Mouse (Mus musculus): ENCODE results near the gene Hnf1a. TPM values are rescaled to one million over a fixed set of nuclear protein-coding genes. Genes with fewer than 3 reads are reported as not detected.

Gene Hnf1a
- total and polyA plus RNA-seq, 3 experiments = not detected

DNA sequence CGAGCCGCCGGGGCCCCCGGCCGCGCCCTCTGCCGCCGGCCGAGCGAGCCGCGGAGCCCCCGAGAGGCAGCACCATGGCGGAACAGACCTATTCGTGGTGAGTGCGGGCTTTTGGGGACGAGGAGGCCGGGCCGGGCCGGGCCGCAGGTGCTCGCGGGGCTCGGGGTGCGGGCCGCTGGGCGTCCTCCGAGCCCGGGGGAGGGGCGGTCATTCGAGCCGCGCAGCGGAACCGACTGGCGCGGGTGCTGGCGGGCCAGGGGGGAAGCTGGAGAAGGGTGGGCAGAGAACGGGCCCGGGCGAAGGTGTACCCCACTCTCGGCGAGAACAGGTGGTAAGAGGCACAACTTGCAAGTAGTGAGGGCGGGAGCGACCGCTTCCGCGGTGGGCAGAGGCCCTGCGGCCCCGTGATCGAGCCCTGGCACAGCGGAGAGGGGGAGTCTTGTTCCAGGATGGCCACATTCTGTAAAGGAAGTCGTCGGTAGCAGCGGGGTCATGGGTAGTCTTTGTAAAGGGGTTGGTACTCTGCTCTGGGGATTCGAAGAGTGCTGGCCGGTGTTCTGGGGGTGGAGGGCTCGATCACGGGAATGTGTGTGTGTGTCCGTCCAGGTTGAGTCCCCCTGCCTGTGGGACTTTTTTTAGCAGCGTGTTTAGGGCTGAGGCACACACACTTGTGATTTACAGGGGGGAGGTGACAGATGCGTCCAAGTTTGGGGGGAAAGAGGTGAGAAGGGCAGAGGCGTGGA lies 40.8 kb upstream of the Hnf1a start:
- TF ChIP-seq CTCF (IDR thresholded peaks at IDR 0.05) (no peak), POLR2A (IDR thresholded peaks at IDR 0.05; ENCODE audit: insufficient read depth, low read depth, low read length) (no peak), EP300 (IDR thresholded peaks at IDR 0.05; ENCODE audit: insufficient read depth, low read depth, low read length) (no peak)
- WGBS = under 1% methylated on average over 63 of the region's 63 CpGs

DNA sequence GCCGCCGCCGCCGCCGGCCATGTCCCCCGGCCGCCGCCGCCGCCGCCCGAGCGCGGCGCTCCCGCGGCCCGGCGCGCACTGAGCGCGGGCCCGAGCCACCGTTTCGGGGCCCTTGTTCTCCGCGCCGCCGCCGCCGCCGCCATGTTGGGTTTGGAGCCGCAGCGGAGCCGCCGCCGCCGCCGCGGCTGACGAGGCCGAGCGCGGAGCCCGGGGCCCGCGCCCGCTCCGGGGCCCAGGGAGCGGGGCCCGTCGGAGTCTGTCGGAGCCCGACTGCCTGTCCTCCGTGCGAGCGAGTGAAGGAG lies 40.3 kb upstream of the Hnf1a start:
- H3K27ac ChIP-seq = peak overlapping the region; percentile 90
- intact Hi-C loops (cut with DNase I) = loop anchor here (2.0 to 5.0 kb wide), 3 partner anchors 32 to 51 kb away; no protein-coding TSS in a partner anchor
- H3K79me2 ChIP-seq (replicated peaks; ENCODE audit: control insufficient read depth, insufficient read depth, low read length) = peaks cover 19% of the 10 kb centered on the region
- H3K4me3 ChIP-seq = peak overlapping the region; percentile 88
- no peak for TF ChIP-seq POLR2A (IDR thresholded peaks at IDR 0.05; ENCODE audit: insufficient read depth, low read depth, low read length)
- TF ChIP-seq CTCF (IDR thresholded peaks at IDR 0.05) = no peak
- no peak for TF ChIP-seq EP300 (IDR thresholded peaks at IDR 0.05; ENCODE audit: insufficient read depth, low read depth, low read length)
- no peak for DNase-seq
- WGBS = 8% methylated on average over 54 of the region's 57 CpGs
- H3K27me3 ChIP-seq (ENCODE audit: control insufficient read depth, insufficient read depth, low read length) = no peaks in the 10 kb centered on the region
- H3K36me3 ChIP-seq (ENCODE audit: control insufficient read depth, insufficient read depth, low read length) = peaks cover 17% of the 10 kb centered on the region
- H3K4me1 ChIP-seq (ENCODE audit: control insufficient read depth, insufficient read depth, low read length) = peaks cover 14% of the 10 kb centered on the region
- H3K9ac ChIP-seq (ENCODE audit: low read depth, low read length) = peak overlapping the region; percentile 98

More for the DNA sequence above, 40.8 kb upstream of the Hnf1a start:
- intact Hi-C loops (cut with DNase I) = loop anchor here (2.0 to 5.0 kb wide), 4 partner anchors 33 to 65 kb away; no protein-coding TSS in a partner anchor
- Histone ChIP-seq H3K4me1 (ENCODE audit: control insufficient read depth, insufficient read depth, low read length) (peaks cover 14% of the 10 kb centered on the region), H3K27me3 (ENCODE audit: control insufficient read depth, insufficient read depth, low read length) (no peaks in the 10 kb centered on the region), H3K27ac (peak overlapping the region; percentile 90), H3K9ac (ENCODE audit: low read depth, low read length) (peak overlapping the region; percentile 98), H3K4me3 (peak overlapping the region; percentile 88), H3K79me2 (replicated peaks; ENCODE audit: control insufficient read depth, insufficient read depth, low read length) (peaks cover 19% of the 10 kb centered on the region), H3K36me3 (ENCODE audit: control insufficient read depth, insufficient read depth, low read length) (peaks cover 17% of the 10 kb centered on the region)
- DNase-seq = peak; percentile 73 to 77

DNA sequence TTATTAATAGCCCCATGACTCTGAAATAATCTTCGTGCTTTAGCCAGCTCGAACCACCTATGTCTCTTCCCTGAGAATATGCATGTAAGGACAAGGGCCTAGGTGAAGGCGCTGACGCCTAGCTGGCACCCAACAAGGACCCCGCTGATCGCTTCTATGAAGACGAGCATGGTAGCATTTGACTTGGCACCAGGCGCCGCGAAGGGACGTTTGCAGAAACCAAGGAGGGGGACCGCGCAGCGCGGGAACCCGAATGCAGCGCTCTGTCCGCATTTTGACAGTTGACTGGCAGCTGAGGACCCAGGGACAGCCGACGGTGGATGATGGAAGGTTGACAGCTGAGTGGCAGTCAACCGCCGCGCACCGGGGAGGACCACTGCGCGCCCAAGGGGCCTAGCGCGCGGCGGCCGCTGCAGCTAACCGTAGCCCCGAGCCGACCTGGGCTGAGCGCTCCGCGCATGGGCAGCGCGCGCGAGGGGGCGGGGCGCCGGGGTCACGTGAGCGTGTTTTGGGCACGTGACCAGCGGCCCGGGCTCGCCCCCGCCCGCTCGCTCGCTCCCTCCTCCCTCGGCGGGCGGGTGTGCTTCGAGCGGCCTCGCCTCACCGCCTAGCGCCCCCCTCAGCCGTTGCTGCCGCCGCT lies 39.8 kb upstream of the Hnf1a start, which contains the start of gene Sppl3:
Gene Sppl3 (plus strand): TSS at position 561 of the 640 bp plus-strand sequence.
- TF ChIP-seq EP300 (IDR thresholded peaks at IDR 0.05; ENCODE audit: insufficient read depth, low read depth, low read length) (no peak), POLR2A (IDR thresholded peaks at IDR 0.05; ENCODE audit: insufficient read depth, low read depth, low read length) (peak; percentile 92), CTCF (IDR thresholded peaks at IDR 0.05) (peak; percentile 24; the same call in 1 of the 2 replicates)
- Histone ChIP-seq H3K9ac (ENCODE audit: low read depth, low read length) (peak within 1 kb of the TSS; percentile 99), H3K4me3 (peak within 1 kb of the TSS; percentile 88), H3K79me2 (replicated peaks; ENCODE audit: control insufficient read depth, insufficient read depth, low read length) (peaks cover 16% of the 10 kb centered on the region), H3K27me3 (ENCODE audit: control insufficient read depth, insufficient read depth, low read length) (no peaks in the 10 kb centered on the region), H3K27ac (peak within 1 kb of the TSS; percentile 93), H3K4me1 (ENCODE audit: control insufficient read depth, insufficient read depth, low read length) (peaks cover 13% of the 10 kb centered on the region), H3K36me3 (ENCODE audit: control insufficient read depth, insufficient read depth, low read length) (peaks cover 15% of the 10 kb centered on the region)
- 1% methylated on average over 60 of the region's 65 CpGs for WGBS
- intact Hi-C loops (cut with DNase I) = loop anchor here (2.0 to 5.0 kb wide), 3 partner anchors 32 to 52 kb away; no protein-coding TSS in a partner anchor
- peak; percentile 96 to 98 for DNase-seq

DNA sequence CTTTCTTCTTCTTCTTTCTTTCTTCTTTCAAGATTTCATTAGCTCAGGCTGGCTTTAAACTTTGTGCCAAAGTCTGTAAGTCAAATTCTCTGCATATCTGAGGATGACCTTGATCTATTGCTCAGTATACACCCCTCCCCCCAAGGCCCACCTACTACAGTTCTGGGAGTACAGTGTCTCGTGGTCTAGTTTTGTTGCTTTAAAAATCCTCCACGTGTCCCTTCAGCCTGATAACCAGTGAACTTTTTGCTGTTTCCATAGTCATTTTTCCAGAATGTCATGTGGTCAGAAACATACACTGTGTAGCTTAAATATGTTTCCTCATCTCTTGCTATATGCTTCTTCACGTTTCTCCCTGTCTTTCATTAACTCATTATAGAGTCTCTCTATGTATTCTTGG lies 39.1 kb upstream of the Hnf1a start:
- intact Hi-C loops (cut with DNase I) = loop anchor here (2.0 to 5.0 kb wide), 3 partner anchors 31 to 52 kb away; no protein-coding TSS in a partner anchor
- H3K27ac ChIP-seq = no peak overlapping the region
- no peak overlapping the region for H3K4me3 ChIP-seq
- H3K4me1 ChIP-seq (ENCODE audit: control insufficient read depth, insufficient read depth, low read length) = peaks cover 12% of the 10 kb centered on the region
- H3K27me3 ChIP-seq (ENCODE audit: control insufficient read depth, insufficient read depth, low read length) = no peaks in the 10 kb centered on the region
- no peak for TF ChIP-seq EP300 (IDR thresholded peaks at IDR 0.05; ENCODE audit: insufficient read depth, low read depth, low read length)
- TF ChIP-seq CTCF (IDR thresholded peaks at IDR 0.05) = no peak
- TF ChIP-seq POLR2A (IDR thresholded peaks at IDR 0.05; ENCODE audit: insufficient read depth, low read depth, low read length) = no peak
- H3K79me2 ChIP-seq (replicated peaks; ENCODE audit: control insufficient read depth, insufficient read depth, low read length) = peaks cover 14% of the 10 kb centered on the region
- peaks cover 12% of the 10 kb centered on the region for H3K36me3 ChIP-seq (ENCODE audit: control insufficient read depth, insufficient read depth, low read length)
- no peak overlapping the region for H3K9ac ChIP-seq (ENCODE audit: low read depth, low read length)
- WGBS = 66% methylated on average over 3 of the region's 3 CpGs
- DNase-seq = no peak

DNA sequence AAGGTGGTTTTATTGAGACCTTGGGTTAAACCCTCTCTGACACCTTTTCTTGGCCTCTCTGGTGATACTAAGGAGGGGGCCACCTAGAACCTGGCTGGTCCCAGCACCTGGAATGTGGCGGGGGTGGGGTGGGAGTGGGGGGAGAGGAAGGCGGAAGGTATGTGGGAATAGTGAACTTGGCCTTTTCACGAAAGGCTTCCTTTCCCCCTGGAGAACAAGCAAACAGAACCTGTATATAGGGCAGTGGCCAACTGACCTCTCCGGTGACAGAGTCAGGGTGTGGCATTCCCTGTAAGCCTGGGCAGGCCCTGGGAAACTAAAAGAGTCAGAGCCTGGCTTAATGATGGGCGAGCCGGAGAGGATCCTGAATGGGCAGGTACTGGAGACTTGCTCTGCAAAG lies 38.2 kb upstream of the Hnf1a start:
- Histone ChIP-seq H3K4me1 (ENCODE audit: control insufficient read depth, insufficient read depth, low read length) (peaks cover 8% of the 10 kb centered on the region), H3K36me3 (ENCODE audit: control insufficient read depth, insufficient read depth, low read length) (peaks cover 7% of the 10 kb centered on the region; the same call in 1 of the 2 replicates), H3K4me3 (no peak overlapping the region), H3K79me2 (replicated peaks; ENCODE audit: control insufficient read depth, insufficient read depth, low read length) (peaks cover 10% of the 10 kb centered on the region), H3K9ac (ENCODE audit: low read depth, low read length) (no peak overlapping the region), H3K27me3 (ENCODE audit: control insufficient read depth, insufficient read depth, low read length) (no peaks in the 10 kb centered on the region), H3K27ac (no peak overlapping the region)
- intact Hi-C loops (cut with DNase I) = no loop called here
- no peak for DNase-seq
- WGBS = 93% methylated on average over 6 of the region's 6 CpGs
- TF ChIP-seq POLR2A (IDR thresholded peaks at IDR 0.05; ENCODE audit: insufficient read depth, low read depth, low read length) (no peak), EP300 (IDR thresholded peaks at IDR 0.05; ENCODE audit: insufficient read depth, low read depth, low read length) (no peak), CTCF (IDR thresholded peaks at IDR 0.05) (no peak)
